Mouse (Mus musculus) embryonic fibroblast, embryonic 13.5 days (primary cell): ENCODE results near the gene Gpr180. TPM values are rescaled to one million over a fixed set of nuclear protein-coding genes. Genes with fewer than 3 reads are reported as not detected.
"Not testable (repeated sequence)": the region's sequence is repeated elsewhere in the genome, so short reads cannot be mapped to it uniquely, and the experiment has no call there.

Source experiments
- H3K27ac ChIP-seq: 2 replicates; pipeline ENCODE4 v1.5.1; 2012; ENCODE audit warnings: low read length, control low read depth, inconsistent platforms; ENCODE audit not compliant: insufficient read depth
- H3K4me1 ChIP-seq: 2 replicates; pipeline ENCODE4 v1.6.1; 2011; ENCODE audit warnings: low read length; ENCODE audit not compliant: control insufficient read depth, insufficient read depth
- H3K4me3 ChIP-seq: 2 replicates; pipeline ENCODE4 v1.5.1; 2011; ENCODE audit warnings: mild to moderate bottlenecking, control low read depth, low read length; ENCODE audit not compliant: insufficient read depth
- CTCF ChIP-seq: IDR thresholded peaks from 2 replicates; pipeline ENCODE4 v1.5.1; 2011; ENCODE audit warnings: mild to moderate bottlenecking, control low read depth, low read length, moderate library complexity, borderline replicate concordance; ENCODE audit not compliant: insufficient read depth
- POLR2A ChIP-seq: IDR thresholded peaks from 2 replicates; pipeline ENCODE4 v1.6.1; 2011; ENCODE audit warnings: low read depth, mild to moderate bottlenecking, control low read depth, low read length, moderate library complexity
- polyA plus RNA-seq: library from polyadenylated mRNA; stranded (reverse); fragments of >200 nt; gene quantifications from 2 replicates; pipeline ENCODE4 v1.2.4, GENCODE M21; 2011; ENCODE audit warnings: low read depth; ENCODE audit not compliant: missing spikeins, insufficient read length

Gene Gpr180
- polyA plus RNA-seq, 1 experiment = 38.2 TPM

GRCm38 (mm10) chr14:118150656-118151551 lies 13.9 kb downstream of the Gpr180 start:
- H3K27ac ChIP-seq = no peak overlapping the region
- TF ChIP-seq CTCF = no peak
- no peak for TF ChIP-seq POLR2A
- no peaks in the 10 kb centered on the region for H3K4me1 ChIP-seq
- no peak overlapping the region for H3K4me3 ChIP-seq

GRCm38 (mm10) chr14:118151651-118152293 lies 14.8 kb downstream of the Gpr180 start:
- H3K4me1 ChIP-seq = no peaks in the 10 kb centered on the region
- no peak overlapping the region for H3K4me3 ChIP-seq
- TF ChIP-seq CTCF = no peak

GRCm38 (mm10) chr14:118152294-118152651 lies 15.3 kb downstream of the Gpr180 start:
- no peak overlapping the region for H3K4me3 ChIP-seq
- no peak for TF ChIP-seq POLR2A
- TF ChIP-seq CTCF = no peak
- no peaks in the 10 kb centered on the region for H3K4me1 ChIP-seq
- no peak overlapping the region for H3K27ac ChIP-seq

More at GRCm38 (mm10) chr14:118151651-118152293, 14.8 kb downstream of the Gpr180 start:
- H3K27ac ChIP-seq = no peak overlapping the region

GRCm38 (mm10) chr14:118156056-118156455 lies 19.1 kb downstream of the Gpr180 start:
- H3K4me3 ChIP-seq, H3K4me1 ChIP-seq, H3K27ac ChIP-seq: not testable (repeated sequence)

GRCm38 (mm10) chr14:118156740-118157139 lies 19.8 kb downstream of the Gpr180 start:
- no peak for TF ChIP-seq CTCF
- no peak for TF ChIP-seq POLR2A

GRCm38 (mm10) chr14:118157146-118157545 lies 20.2 kb downstream of the Gpr180 start:
- TF ChIP-seq CTCF = peak; percentile 92
- no peak for TF ChIP-seq POLR2A
- no peak overlapping the region for H3K4me3 ChIP-seq
- H3K27ac ChIP-seq = no peak overlapping the region
- no peaks in the 10 kb centered on the region for H3K4me1 ChIP-seq

More at GRCm38 (mm10) chr14:118156740-118157139, 19.8 kb downstream of the Gpr180 start:
- Histone ChIP-seq H3K4me3 (no peak overlapping the region), H3K27ac (no peak overlapping the region), H3K4me1 (no peaks in the 10 kb centered on the region)

- no peak overlapping the region for H3K4me3 ChIP-seq
- no peaks in the 10 kb centered on the region for H3K4me1 ChIP-seq
- no peak overlapping the region for H3K27ac ChIP-seq
- TF ChIP-seq CTCF (no peak), POLR2A (no peak)
Measured at GRCm38 (mm10) chr14:118161751-118162150, 24.8 kb downstream of the Gpr180 start.

GRCm38 (mm10) chr14:118162640-118163039 lies 25.7 kb downstream of the Gpr180 start:
- Histone ChIP-seq H3K27ac (no peak overlapping the region), H3K4me3 (no peak overlapping the region), H3K4me1 (no peaks in the 10 kb centered on the region)
- TF ChIP-seq POLR2A (no peak), CTCF (no peak)

GRCm38 (mm10) chr14:118168776-118169175 lies 31.8 kb downstream of the Gpr180 start:
- Histone ChIP-seq H3K4me1 (no peaks in the 10 kb centered on the region), H3K4me3 (no peak overlapping the region), H3K27ac (no peak overlapping the region)
- TF ChIP-seq CTCF (no peak), POLR2A (no peak)

GRCm38 (mm10) chr14:118173590-118174203 lies 36.7 kb downstream of the Gpr180 start:
- TF ChIP-seq POLR2A = no peak
- TF ChIP-seq CTCF = no peak
- no peak overlapping the region for H3K27ac ChIP-seq
- H3K4me3 ChIP-seq = no peak overlapping the region

More at GRCm38 (mm10) chr14:118173590-118174203, 36.7 kb downstream of the Gpr180 start:
- no peaks in the 10 kb centered on the region for H3K4me1 ChIP-seq
